Mouse (Mus musculus) stomach, postnatal 0 days (tissue): ENCODE data around the gene Neil1.

Experiments used
- CTCF ChIP-seq: IDR thresholded peaks from 2 replicates; pipeline ENCODE4 v1.5.1; 2016; ENCODE audit warnings: antibody characterized with exemption, low read depth, mild to moderate bottlenecking, moderate library complexity
- EP300 ChIP-seq: optimal IDR thresholded peaks from 2 replicates; pipeline ENCODE3; 2016; ENCODE audit warnings: antibody characterized with exemption

DNA sequence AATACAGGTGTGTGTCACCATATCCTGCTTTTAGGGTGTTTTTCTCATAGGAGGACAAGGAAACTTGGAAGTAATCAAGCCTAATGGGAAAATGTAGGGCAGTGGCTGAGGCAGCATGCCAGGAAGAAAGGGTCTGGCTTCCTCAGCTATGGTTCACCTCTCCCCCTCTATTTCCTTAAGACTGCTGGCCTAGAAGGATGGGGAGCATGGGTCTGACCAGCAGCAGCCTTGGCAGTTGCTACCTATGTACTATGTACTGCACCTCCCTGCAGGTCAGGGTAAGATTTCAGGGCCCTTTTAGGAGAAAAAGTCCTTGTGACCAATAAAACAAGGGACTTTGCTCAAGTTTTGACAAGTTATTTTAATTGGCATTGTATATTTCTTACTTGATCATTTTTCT, 18.5 kb downstream of the Neil1 start:
- TF ChIP-seq CTCF (no peak), EP300 (no peak)
